Mouse (Mus musculus) left cerebral cortex, adult 2 months (tissue): Measurements from ENCODE around the gene Ugt1a2. TPM values are rescaled to one million over a fixed set of nuclear protein-coding genes. Genes with fewer than 3 reads are reported as not detected.

ENCODE experiments used
- DNase-seq, 2 experiments: peaks; one replicate each; pipeline ENCODE4 v3.0.0; 2021 to 2022; ENCODE audit warnings: low spot score in 2 of 2, mixed read lengths in 1 of 2; ENCODE audit errors: extremely low spot score in 1 of 2
- H3K27ac ChIP-seq: fragments of 200-600 bp; 2 replicates; pipeline ENCODE4 v1.8.1; 2022
- H3K4me3 ChIP-seq: fragments of 200-600 bp; 2 replicates; pipeline ENCODE4 v1.8.1; 2022
- CTCF ChIP-seq: fragments of 200-600 bp; IDR thresholded peaks from 2 replicates; pipeline ENCODE4 v1.8.1; 2022; ENCODE audit warnings: antibody characterized with exemption, mild to moderate bottlenecking, moderate library complexity
- intact Hi-C: fragments of 180-260 bp; cut with DNase I; formaldehyde crosslinking; loops from one replicate; pipeline ENCODE4 v1.15.1; 2025
- total RNA-seq, 2 experiments: library from RNA; stranded (reverse); gene quantifications; 2 replicates each; pipeline ENCODE4 v1.2.3; 2021

Gene Ugt1a2
- total RNA-seq, 2 experiments from 2014 or later: not detected

DNA sequence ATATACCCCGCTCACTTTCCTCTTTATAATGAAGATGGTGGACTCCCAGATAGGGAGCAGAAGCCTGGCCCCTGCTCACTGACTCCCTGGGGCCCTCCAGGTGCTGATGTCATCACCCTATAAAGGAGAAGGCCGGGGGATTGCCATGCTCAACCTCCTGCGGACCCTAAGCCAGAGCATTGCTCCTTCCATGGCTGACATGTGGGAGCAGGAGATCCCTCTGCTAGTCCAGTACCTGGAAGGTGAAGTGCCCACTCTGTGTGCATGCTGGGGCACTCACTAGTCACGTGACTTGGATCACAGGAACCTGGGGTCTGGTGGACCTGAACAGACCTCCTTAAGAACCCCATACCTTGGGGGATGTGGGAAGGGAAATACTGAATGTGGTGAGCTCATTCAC is 40.2 kb downstream of the Ugt1a2 start:
- Histone ChIP-seq H3K4me3 (no peak overlapping the region), H3K27ac (no peak overlapping the region)
- TF ChIP-seq CTCF: no peak
- DNase-seq: no peak
- intact Hi-C loops: no loop called here

GRCm38 (mm10) chr1:88243861-88244260 is 43.5 kb downstream of the Ugt1a2 start:
- H3K4me3 ChIP-seq: no peak overlapping the region
- DNase-seq: no peak
- no peak overlapping the region for H3K27ac ChIP-seq
- TF ChIP-seq CTCF: no peak
- intact Hi-C loops: no loop called here

DNA sequence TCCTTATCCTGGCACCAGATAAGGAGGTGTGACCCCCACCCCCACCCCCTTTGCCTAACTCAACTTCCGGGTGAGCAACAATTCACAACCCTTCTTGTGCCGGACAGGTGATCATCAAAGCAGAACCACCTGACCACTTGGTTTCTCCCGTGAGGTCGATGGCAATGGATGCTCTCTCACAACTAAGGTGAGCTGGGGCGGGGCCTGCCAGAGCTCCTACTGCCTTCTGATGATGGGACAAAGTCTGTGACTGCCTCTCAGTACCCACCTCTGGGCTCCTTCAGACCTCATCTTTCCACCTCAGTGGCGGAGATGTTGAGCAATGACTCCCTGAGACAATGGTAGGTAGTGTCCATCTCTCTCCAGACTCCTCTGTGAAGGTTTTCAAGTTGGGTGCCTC is 45.5 kb downstream of the Ugt1a2 start:
- Histone ChIP-seq H3K4me3 (no peak overlapping the region), H3K27ac (no peak overlapping the region)
- intact Hi-C loops: no loop called here
- no peak for TF ChIP-seq CTCF
- no peak for DNase-seq

- no peak overlapping the region for H3K27ac ChIP-seq
- no peak overlapping the region for H3K4me3 ChIP-seq
- no peak for TF ChIP-seq CTCF
- DNase-seq: no peak
- intact Hi-C loops: no loop called here
Measured at GRCm38 (mm10) chr1:88246386-88246785, 46.0 kb downstream of the Ugt1a2 start.

GRCm38 (mm10) chr1:88247660-88248059 is 47.3 kb downstream of the Ugt1a2 start:
- H3K4me3 ChIP-seq: no peak overlapping the region
- intact Hi-C loops: no loop called here
- no peak for TF ChIP-seq CTCF
- H3K27ac ChIP-seq: no peak overlapping the region
- no peak for DNase-seq

GRCm38 (mm10) chr1:88248658-88249057 is 48.3 kb downstream of the Ugt1a2 start:
- H3K4me3 ChIP-seq: no peak overlapping the region
- TF ChIP-seq CTCF: no peak
- no peak overlapping the region for H3K27ac ChIP-seq
- no peak for DNase-seq
- intact Hi-C loops: no loop called here

- no peak overlapping the region for H3K4me3 ChIP-seq
- TF ChIP-seq CTCF: no peak
- intact Hi-C loops: no loop called here
- no peak overlapping the region for H3K27ac ChIP-seq
- no peak for DNase-seq
Measured at GRCm38 (mm10) chr1:88249596-88249995, 49.2 kb downstream of the Ugt1a2 start.

DNA sequence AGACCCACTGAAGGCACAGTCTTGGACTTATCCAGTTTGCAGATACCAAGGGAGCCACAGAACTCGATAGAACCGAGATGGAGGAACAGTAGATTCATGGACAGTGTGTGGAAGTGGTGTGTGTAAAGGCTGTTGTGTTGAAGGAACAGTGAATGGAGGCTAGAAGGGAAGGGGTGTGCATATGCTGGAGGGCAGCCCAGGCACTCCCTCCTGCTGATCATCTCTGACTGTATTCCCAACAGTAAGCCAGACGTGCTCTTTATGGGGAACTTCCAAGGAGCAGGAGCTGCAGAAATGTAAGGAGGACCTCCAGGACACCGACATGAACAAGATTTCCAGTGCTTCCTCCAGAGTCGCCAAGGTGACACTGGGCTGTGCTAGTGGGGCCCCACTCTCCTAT is 49.6 kb downstream of the Ugt1a2 start:
- intact Hi-C loops: no loop called here
- DNase-seq: no peak
- Histone ChIP-seq H3K27ac (no peak overlapping the region), H3K4me3 (no peak overlapping the region)
- TF ChIP-seq CTCF: no peak

- intact Hi-C loops: no loop called here
- no peak for DNase-seq
- no peak for TF ChIP-seq CTCF
- Histone ChIP-seq H3K27ac (no peak overlapping the region), H3K4me3 (no peak overlapping the region)
Measured at GRCm38 (mm10) chr1:88253106-88253505, 52.7 kb downstream of the Ugt1a2 start.

DNA sequence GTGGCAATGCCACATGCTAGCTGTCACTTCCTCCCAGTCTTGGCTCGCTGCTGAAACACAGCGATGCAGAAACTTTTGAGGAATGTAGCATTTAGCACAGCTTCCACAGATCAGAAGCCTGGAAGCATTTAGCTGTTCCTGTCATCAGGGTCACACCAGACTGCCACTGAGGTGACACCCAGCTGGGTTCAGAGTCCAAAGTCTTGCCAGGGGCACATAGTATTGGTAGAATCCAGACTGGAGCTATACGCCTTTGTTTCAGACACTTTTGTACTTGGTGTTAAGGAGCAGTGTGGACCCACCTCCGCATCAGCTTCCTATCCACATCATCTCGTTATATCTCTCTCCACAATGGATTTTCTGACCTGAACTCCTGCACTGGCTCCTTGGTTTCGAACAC is 53.1 kb downstream of the Ugt1a2 start:
- intact Hi-C loops: no loop called here
- H3K27ac ChIP-seq: no peak overlapping the region
- no peak for DNase-seq
- TF ChIP-seq CTCF: no peak
- H3K4me3 ChIP-seq: no peak overlapping the region

DNA sequence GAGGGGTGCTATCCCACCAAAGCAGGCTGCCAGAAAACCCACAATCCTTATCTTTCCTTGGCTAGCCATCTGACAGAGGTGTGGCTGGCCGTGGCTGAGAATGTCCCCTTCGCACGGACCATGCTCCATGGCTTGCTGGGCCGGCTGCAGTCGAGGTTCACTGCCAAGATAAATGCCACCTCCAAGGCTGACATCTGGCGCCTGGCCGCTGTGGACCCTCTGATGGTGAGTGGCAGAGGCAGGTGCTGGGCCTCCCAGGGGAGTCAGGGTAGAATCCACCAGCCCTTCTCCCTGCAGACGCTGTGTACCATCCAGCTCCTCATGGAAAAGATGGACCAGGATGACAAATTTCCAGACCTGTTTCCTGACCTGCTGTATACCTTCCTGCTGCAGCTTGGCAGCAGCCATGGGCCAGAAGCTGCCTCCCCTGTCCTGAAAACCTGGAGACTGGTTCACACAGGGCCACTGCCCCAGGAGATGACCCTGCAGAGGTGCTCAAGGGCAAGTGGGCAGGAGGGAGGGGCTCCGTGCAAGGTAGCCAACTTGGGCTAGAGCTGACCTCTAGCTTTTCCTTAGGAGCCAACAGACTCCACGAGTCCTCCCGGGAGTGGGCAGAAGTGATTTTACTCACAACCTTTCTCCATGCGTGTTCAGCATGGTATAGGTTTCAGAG is 54.5 kb downstream of the Ugt1a2 start:
- intact Hi-C loops: no loop called here
- no peak overlapping the region for H3K27ac ChIP-seq
- no peak overlapping the region for H3K4me3 ChIP-seq
- no peak for DNase-seq
- no peak for TF ChIP-seq CTCF

- no peak for DNase-seq
- Histone ChIP-seq H3K27ac (no peak overlapping the region), H3K4me3 (no peak overlapping the region)
- intact Hi-C loops: no loop called here
- TF ChIP-seq CTCF: no peak
Measured at GRCm38 (mm10) chr1:88255466-88255857, 55.1 kb downstream of the Ugt1a2 start.

- no peak overlapping the region for H3K27ac ChIP-seq
- intact Hi-C loops: no loop called here
- peak in 1 of 2 experiments; percentile 33 for DNase-seq
- no peak for TF ChIP-seq CTCF
- H3K4me3 ChIP-seq: no peak overlapping the region
Measured at GRCm38 (mm10) chr1:88255989-88256754, 55.8 kb downstream of the Ugt1a2 start.
